Mouse (Mus musculus) naive thymus-derived CD4-positive, alpha-beta T cell, adult 5 months (primary cell): ENCODE measurements around the gene Gpr61. TPM values are rescaled to one million over a fixed set of nuclear protein-coding genes. Genes with fewer than 3 reads are reported as not detected.

Experiments
- polyA plus RNA-seq: library from polyadenylated mRNA; unstranded; fragments of 100-300 nt; shearing (Covaris generic); gene quantifications from one replicate; pipeline ENCODE4 v1.2.1, GENCODE M21; 2017

Gpr61 gene
- not detected for polyA plus RNA-seq

DNA sequence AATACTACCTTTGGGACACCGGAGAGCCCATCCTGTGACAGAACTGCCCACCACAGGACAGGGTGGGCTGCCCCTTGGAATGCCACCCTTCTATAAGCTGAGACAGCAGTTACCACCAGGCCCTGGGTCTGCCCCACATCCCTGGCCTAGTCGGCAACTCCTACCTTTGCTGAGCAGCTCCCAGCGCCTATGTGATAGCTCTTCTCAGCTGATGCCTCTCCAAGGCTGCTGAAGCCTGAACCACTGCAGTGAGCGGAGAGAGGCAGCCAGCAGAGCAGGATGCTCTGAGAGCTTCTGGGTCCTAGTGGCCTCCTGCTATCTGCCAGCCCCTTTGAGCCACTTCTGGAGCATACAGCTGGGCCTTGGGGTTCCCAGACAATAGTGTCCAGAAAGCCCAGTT lies at the start of gene Gpr61:
Gpr61 (minus strand) TSS at position 227 of the 400 bp plus-strand sequence.

DNA sequence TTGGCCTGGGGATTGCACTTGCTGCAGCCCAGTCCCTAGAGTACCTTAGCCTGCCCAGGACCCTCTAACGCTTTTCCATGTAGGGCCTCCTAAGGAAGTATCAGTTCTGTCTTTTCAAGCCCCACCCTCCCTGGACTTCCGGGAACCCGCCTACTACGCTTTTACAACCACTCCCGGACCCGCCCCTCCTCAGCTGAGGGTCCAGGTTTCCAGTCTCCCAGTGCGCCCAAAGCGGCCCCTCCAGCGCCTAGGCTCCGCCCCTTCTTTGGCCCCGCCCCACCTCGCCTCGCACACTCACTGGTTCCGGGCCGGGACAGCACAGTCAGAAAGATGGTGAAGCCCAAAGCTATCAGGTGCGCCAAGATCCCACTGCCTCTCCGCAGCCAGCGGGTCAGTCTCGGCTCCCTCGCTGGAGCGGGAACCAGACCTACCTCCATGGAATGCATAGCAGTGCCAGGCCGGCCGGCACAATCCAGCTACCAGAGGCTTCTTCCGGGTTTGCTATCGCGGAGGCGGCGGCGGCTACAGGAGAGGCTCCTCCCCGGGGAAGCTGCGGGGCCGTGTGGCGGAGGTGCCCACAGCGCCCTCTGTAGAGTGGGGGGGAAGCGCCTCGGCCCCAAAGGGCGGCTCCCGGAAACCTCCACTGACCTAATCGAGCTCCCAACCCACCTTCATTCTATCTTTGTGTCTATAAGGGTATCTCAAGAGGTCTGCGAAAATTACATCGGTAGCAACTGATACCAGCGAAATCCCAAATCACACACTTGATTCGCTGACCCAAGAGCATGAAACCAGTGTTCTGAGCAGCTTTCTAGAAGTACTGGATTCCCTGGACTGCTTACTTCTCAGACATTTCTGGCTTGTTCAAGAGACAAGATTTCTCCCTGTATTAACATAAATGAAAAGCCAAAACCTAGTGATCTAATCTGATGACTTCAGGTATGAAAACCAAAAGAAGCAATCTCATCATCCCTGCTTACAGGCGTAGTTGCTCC lies 45.9 kb upstream of the Gpr61 start, which contains the start of gene Cyb561d1:
Cyb561d1 (minus strand) TSS at position 884 of the 995 bp plus-strand sequence.

DNA sequence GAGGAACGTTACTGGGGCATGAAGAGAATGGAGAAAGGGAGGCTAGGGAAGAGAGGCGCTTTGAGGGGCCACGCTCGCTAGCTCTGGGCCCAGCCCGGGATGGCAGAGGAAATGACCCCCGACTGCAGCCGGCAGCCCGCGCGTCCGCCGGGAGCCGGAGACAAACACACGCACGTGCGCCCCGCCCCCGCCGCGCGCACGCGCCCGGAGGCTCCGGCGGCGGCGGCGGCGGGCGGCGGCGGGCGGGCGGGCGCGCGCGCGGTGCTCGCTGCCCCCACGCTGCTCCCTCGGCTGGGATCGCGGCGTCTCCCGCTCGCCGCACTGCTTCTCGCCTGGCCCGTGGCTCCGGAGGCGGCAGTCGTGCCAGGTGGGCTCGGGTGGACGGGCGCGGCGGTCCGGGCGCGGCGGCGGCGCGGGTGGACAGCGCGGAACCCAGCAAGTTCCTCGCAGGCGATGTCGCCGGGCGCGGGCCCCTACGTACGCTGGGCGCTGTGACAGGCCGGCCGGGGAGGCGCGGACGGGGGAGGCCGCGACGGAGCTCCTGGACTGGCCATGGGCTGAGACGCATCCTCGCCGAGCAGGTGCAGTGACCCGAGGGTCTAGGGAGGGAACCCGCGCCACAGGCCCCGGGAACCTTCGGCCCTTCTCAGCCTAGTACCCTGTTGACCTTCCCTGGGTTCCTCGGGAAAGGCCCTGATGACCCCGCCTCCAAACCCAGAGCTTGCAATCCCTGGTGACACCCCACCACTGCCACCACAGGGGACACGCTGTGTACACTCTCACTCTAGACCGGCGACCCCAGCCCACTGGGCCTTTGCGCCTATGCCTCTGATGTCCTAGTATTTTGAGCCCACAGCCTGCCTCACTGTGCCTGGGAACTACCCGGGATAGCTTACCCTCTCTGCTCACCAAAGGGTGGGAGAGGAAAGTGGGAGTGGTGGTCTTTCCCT lies 31.7 kb upstream of the Gpr61 start, which contains the start of gene Amigo1:
Amigo1 (plus strand) TSS at position 238 of the 950 bp plus-strand sequence.

DNA sequence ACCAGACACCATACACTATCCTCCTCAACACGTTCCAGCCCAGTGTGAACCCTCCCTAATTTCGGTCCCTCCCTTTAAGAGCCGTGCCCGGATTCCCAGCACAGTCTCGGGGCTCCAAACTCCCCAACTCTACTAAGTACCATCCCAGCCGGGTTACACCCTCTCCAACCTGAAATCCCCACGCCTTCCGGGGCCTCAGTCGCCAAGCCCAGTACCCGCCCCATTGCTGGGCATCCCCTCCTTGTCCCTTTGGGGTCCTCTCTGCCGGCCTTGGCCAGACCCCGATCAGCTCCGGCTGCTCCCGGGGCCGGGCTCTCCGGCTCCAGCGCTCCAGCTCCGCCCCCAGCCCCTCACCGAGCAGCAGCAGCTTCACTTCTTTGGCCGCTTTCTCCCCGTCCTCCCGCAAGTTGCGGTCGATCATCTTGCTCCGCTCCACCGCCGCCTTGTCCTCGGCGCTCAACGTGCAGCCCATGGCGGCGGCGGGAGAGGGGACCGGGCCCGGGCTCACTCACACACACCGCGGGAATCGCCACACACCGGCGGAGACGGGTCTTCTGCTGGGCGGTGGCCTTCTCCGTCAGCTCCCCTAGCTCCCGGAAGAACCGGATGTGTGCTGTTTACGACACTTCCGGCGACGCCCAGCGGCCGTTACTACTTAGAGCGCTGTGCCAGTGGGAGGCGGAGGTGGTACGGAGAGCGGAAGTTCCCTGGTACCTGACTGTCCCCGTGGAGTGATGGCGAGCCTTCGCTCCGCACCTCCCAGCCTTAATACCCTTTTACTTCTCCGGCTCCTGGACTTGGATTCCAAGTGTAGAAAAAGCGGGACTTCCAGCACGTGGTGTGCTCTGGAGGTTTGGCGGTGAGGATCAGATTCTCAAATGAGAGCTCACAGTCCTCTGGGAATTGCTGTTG lies 8.9 kb downstream of the Gpr61 start, which contains the start of gene Gnai3:
Gnai3 (minus strand) TSS at position 613 of the 912 bp plus-strand sequence.

Other genes starting within 250 kb of the Gpr61 start
- 0.67 TPM for gene Gstm7, start 223.1 kb downstream of the Gpr61 start, polyA plus RNA-seq
- gene Gstm6, start 211.1 kb downstream of the Gpr61 start, polyA plus RNA-seq = not detected
- gene Gstm3, start 185.6 kb downstream of the Gpr61 start, polyA plus RNA-seq = not detected
- gene Gstm2, start 168.4 kb downstream of the Gpr61 start, polyA plus RNA-seq = not detected
- gene Gstm1, start 136.9 kb downstream of the Gpr61 start, polyA plus RNA-seq = 3.6 TPM
- 4.5 TPM for gene Gstm4, start 110.0 kb downstream of the Gpr61 start, polyA plus RNA-seq
- 30.4 TPM for gene Ampd2, start 68.2 kb downstream of the Gpr61 start, polyA plus RNA-seq
- not detected for gene Gnat2, start 62.1 kb downstream of the Gpr61 start, polyA plus RNA-seq
- 201 TPM for gene Gnai3, start 8.7 kb downstream of the Gpr61 start, polyA plus RNA-seq
- gene Amigo1, start 31.5 kb upstream of the Gpr61 start, polyA plus RNA-seq = 1.6 TPM
- 19.6 TPM for gene Cyb561d1, start 46.3 kb upstream of the Gpr61 start, polyA plus RNA-seq
- gene Atxn7l2, start 56.1 kb upstream of the Gpr61 start, polyA plus RNA-seq = 24.0 TPM
- gene Sypl2, start 71.8 kb upstream of the Gpr61 start, polyA plus RNA-seq = not detected
- 62.3 TPM for gene Psma5, start 102.0 kb upstream of the Gpr61 start, polyA plus RNA-seq
- gene Sort1, start 129.2 kb upstream of the Gpr61 start, polyA plus RNA-seq = not detected
- gene Mybphl, start 210.0 kb upstream of the Gpr61 start, polyA plus RNA-seq = not detected
- 0.27 TPM for gene Psrc1, start 229.0 kb upstream of the Gpr61 start, polyA plus RNA-seq